Mouse (Mus musculus): ENCODE results near the gene Os9.

DNA sequence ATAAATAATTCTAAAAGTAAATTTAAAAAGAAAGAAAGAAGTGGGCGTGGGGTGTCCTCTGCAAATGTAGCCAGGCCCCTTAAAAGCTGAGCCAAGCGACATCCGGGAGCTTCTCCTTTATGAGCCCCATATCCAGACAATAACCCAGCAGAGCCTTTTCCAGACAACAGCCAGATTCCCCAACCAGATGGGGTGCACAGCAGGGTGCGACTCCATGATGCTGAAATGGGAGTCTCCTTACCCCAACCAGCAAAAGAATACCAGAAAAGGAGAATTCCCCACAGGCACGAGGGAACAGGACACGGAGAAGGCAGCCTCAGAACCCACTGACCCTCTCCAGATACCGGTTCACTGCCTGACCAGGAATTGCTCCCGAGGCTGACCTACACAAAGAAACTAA lies 22.3 kb upstream of the Os9 start:
- TF ChIP-seq POLR2A (IDR thresholded peaks at IDR 0.05; ENCODE audit: insufficient read depth, low read depth, low read length), result no peak
- no peak for TF ChIP-seq CTCF (IDR thresholded peaks at IDR 0.05)
- no peak for TF ChIP-seq EP300 (IDR thresholded peaks at IDR 0.05; ENCODE audit: insufficient read depth, low read depth, low read length)
